Mouse (Mus musculus) heart, postnatal 0 days (tissue): ENCODE data around the gene Gnas. TPM values are rescaled to one million over a fixed set of nuclear protein-coding genes. Genes with fewer than 3 reads are reported as not detected.
"Not testable (repeated sequence)": the region's sequence is repeated elsewhere in the genome, so short reads cannot be mapped to it uniquely, and the experiment has no call there.

ENCODE experiments used
- ATAC-seq: fragments of 200-750 bp; cut with Nextera tagmentation; 2 replicates; pipeline ENCODE4 v1.8.0; 2017; ENCODE audit warnings: low read depth, moderate number of reproducible peaks, moderate library complexity; ENCODE audit not compliant: insufficient read depth
- DNase-seq: peaks from one replicate; pipeline ENCODE4 v3.0.0-alpha.2; 2016; ENCODE audit warnings: low spot score
- H3K27ac ChIP-seq: fragments of 300-500 bp; sonication (generic); 2 replicates; pipeline ENCODE4 v1.5.1; 2014; ENCODE audit warnings: low read depth, mild to moderate bottlenecking
- H3K27me3 ChIP-seq: fragments of 300-500 bp; sonication (generic); 2 replicates; pipeline ENCODE4 v1.6.1; 2014; ENCODE audit warnings: low read length, mixed read lengths; ENCODE audit not compliant: control insufficient read depth, insufficient read depth
- H3K36me3 ChIP-seq: fragments of 300-500 bp; sonication (generic); replicated peaks from 2 replicates; pipeline ENCODE4 v1.6.1; 2014; ENCODE audit warnings: low read length, mixed read lengths; ENCODE audit not compliant: control insufficient read depth, insufficient read depth
- H3K4me1 ChIP-seq: fragments of 300-500 bp; sonication (generic); 2 replicates; pipeline ENCODE4 v1.6.1; 2014; ENCODE audit warnings: antibody characterized with exemption; ENCODE audit not compliant: control insufficient read depth, insufficient read depth
- H3K4me2 ChIP-seq: fragments of 300-500 bp; sonication (generic); 2 replicates; pipeline ENCODE4 v1.6.1; 2014; ENCODE audit warnings: low read depth, mild to moderate bottlenecking, low read length, moderate library complexity
- H3K4me3 ChIP-seq: fragments of 300-500 bp; sonication (generic); 2 replicates; pipeline ENCODE4 v1.5.1; 2014; ENCODE audit warnings: low read depth, low read length
- H3K9ac ChIP-seq: fragments of 300-500 bp; sonication (generic); replicated peaks from 2 replicates; pipeline ENCODE4 v1.6.1; 2014; ENCODE audit warnings: low read depth, low read length, mixed read lengths
- H3K9me3 ChIP-seq: fragments of 300-500 bp; sonication (generic); replicated peaks from 2 replicates; pipeline ENCODE4 v1.6.1; 2016; ENCODE audit warnings: low read length; ENCODE audit not compliant: control insufficient read depth
- CTCF ChIP-seq: IDR thresholded peaks from 2 replicates; pipeline ENCODE4 v1.5.1; 2016; ENCODE audit warnings: antibody characterized with exemption, control low read depth, low read depth
- EP300 ChIP-seq: IDR thresholded peaks from 2 replicates; pipeline ENCODE4 v1.6.1; 2016; ENCODE audit warnings: antibody characterized with exemption, low read depth
- WGBS: fragments of 180-500 bp; shearing (Covaris S2); extraction: QIAGEN DNeasy Blood & Tissue Kit; methylation state at CpG from one replicate; pipeline ENCODE4 v1.1.7; 2014; 5-methylcytosine and 5-hydroxymethylcytosine counted together
- polyA plus RNA-seq: library from polyadenylated mRNA; unstranded; fragments of >200 nt; fragmentation: Nextera tagmentation; extraction: Ambion mirVana; gene quantifications from 2 replicates; pipeline ENCODE4 v1.2.1, GENCODE M21; 2015
- total RNA-seq: library from RNA; depleted of rRNA; stranded (reverse); fragments of >200 nt; gene quantifications from 2 replicates; pipeline ENCODE4 v1.2.3, GENCODE M21; 2014; ENCODE audit warnings: low replicate concordance

The Gnas gene
- total and polyA plus RNA-seq, 2 experiments from 2014 or later: 1,131 to 1,263 TPM

GRCm38 (mm10) chr2:174312661-174313060, 28.5 kb downstream of the Gnas start:
- Histone ChIP-seq H3K27me3 (no peaks in the 10 kb centered on the region), H3K9ac (no peak overlapping the region), H3K4me2 (no peak overlapping the region), H3K4me3 (no peak overlapping the region), H3K27ac (no peak overlapping the region), H3K4me1 (no peaks in the 10 kb centered on the region), H3K36me3 (no peaks in the 10 kb centered on the region), H3K9me3 (no peaks in the 10 kb centered on the region)
- TF ChIP-seq CTCF: no peak
- TF ChIP-seq EP300: no peak
- WGBS: 84% methylated on average over 2 of the region's 2 CpGs
- ATAC-seq (no peak), DNase-seq (no peak)

- H3K4me1 ChIP-seq, H3K27ac ChIP-seq, H3K9me3 ChIP-seq, H3K36me3 ChIP-seq, H3K9ac ChIP-seq, H3K27me3 ChIP-seq, ATAC-seq, H3K4me3 ChIP-seq, H3K4me2 ChIP-seq, DNase-seq: not testable (repeated sequence)
Measured at GRCm38 (mm10) chr2:174315445-174315844, 31.3 kb downstream of the Gnas start.

GRCm38 (mm10) chr2:174316661-174317060, 32.5 kb downstream of the Gnas start:
- H3K9me3 ChIP-seq: no peaks in the 10 kb centered on the region
- no peak overlapping the region for H3K4me3 ChIP-seq
- DNase-seq (no peak), ATAC-seq (no peak)
- H3K4me1 ChIP-seq: no peaks in the 10 kb centered on the region
- 85% methylated on average over 9 of the region's 9 CpGs for WGBS
- H3K36me3 ChIP-seq: no peaks in the 10 kb centered on the region
- no peak overlapping the region for H3K9ac ChIP-seq
- no peaks in the 10 kb centered on the region for H3K27me3 ChIP-seq
- H3K4me2 ChIP-seq: no peak overlapping the region
- H3K27ac ChIP-seq: no peak overlapping the region
- no peak for TF ChIP-seq EP300
- TF ChIP-seq CTCF: no peak

- no peaks in the 10 kb centered on the region for H3K27me3 ChIP-seq
- no peak overlapping the region for H3K4me3 ChIP-seq
- ATAC-seq (no peak), DNase-seq (no peak)
- WGBS: 74% methylated on average over 4 of the region's 4 CpGs
- H3K36me3 ChIP-seq: no peaks in the 10 kb centered on the region
- H3K4me1 ChIP-seq: no peaks in the 10 kb centered on the region
- TF ChIP-seq CTCF: no peak
- TF ChIP-seq EP300: no peak
- no peaks in the 10 kb centered on the region for H3K9me3 ChIP-seq
- no peak overlapping the region for H3K9ac ChIP-seq
- no peak overlapping the region for H3K4me2 ChIP-seq
- H3K27ac ChIP-seq: no peak overlapping the region
Measured at GRCm38 (mm10) chr2:174325989-174326388, 41.9 kb downstream of the Gnas start.

- Histone ChIP-seq H3K36me3 (no peaks in the 10 kb centered on the region), H3K27ac (no peak overlapping the region), H3K27me3 (no peaks in the 10 kb centered on the region), H3K4me1 (no peaks in the 10 kb centered on the region), H3K4me3 (peak overlapping the region; percentile 100), H3K9me3 (no peaks in the 10 kb centered on the region), H3K4me2 (peak overlapping the region; percentile 78), H3K9ac (peak overlapping the region; percentile 100; the same call in 1 of the 2 replicates)
- no peak for ATAC-seq
- TF ChIP-seq EP300 (no peak), CTCF (no peak)
- 61% methylated on average over 8 of the region's 8 CpGs for WGBS
- DNase-seq: no peak
Measured at GRCm38 (mm10) chr2:174326481-174326880, 42.4 kb downstream of the Gnas start.

DNA sequence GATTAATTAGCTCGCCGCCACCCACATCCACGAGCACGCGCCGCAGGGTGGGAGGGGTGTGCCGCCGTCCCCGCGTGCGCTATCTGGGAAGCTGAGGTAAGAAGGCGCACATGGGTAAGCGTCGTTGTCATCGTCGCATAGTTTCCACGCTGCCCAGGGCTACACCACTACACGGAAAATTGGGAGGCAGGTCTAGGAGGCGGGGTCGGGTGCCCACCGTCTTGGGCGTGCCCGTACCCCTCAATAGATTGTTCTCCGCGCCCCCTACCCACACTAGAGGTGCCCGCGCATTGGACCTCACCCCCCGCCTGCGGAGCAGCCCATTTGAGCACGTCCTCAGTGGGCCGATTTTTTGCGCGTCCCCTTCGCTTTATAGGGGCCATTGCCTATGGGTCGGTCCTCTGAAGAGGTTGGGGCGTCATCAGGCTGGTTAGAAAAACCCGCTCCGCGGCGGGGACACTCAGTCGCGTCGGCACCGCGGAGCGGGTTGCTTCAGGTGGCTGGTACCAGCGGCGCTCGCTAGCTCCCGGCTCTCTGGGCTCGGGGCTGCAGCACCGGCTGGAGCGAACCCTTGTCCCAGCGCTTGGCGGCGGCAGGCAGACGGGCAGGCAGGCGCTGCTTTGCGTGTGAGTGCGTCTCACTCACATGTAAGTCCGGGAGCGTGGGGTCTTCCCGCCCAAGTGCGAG, 43.3 kb downstream of the Gnas start:
- TF ChIP-seq EP300 (no peak), CTCF (no peak)
- Histone ChIP-seq H3K4me2 (peak overlapping the region; percentile 78), H3K4me3 (peak overlapping the region; percentile 100), H3K36me3 (no peaks in the 10 kb centered on the region), H3K9me3 (no peaks in the 10 kb centered on the region), H3K4me1 (peaks cover 5% of the 10 kb centered on the region), H3K9ac (peak overlapping the region; percentile 100), H3K27ac (peak overlapping the region; percentile 67), H3K27me3 (no peaks in the 10 kb centered on the region)
- 50% methylated on average over 64 of the region's 64 CpGs for WGBS
- ATAC-seq (peak; percentile 51), DNase-seq (peak; percentile 73)
